Mouse (Mus musculus): Measurements from ENCODE around the gene Dnajb14. TPM values are rescaled to one million over a fixed set of nuclear protein-coding genes. Genes with fewer than 3 reads are reported as not detected.

The Dnajb14 gene
- polyA plus RNA-seq, 1 experiment from 2014 or later = 5.3 TPM

- H3K27ac ChIP-seq = no peak overlapping the region
- H3K4me1 ChIP-seq = peaks cover 19% of the 10 kb centered on the region
- H3K36me3 ChIP-seq (replicated peaks) = peaks cover 22% of the 10 kb centered on the region
- H3K27me3 ChIP-seq (ENCODE audit: poor library complexity, severe bottlenecking) = no peaks in the 10 kb centered on the region
- H3K4me3 ChIP-seq = no peak overlapping the region
- 87% methylated on average over 7 of the region's 7 CpGs for WGBS
- DNase-seq (ENCODE audit: extremely low spot score, low spot score) = no peak
- H3K9me3 ChIP-seq = no peaks in the 10 kb centered on the region; the same call in 1 of the 2 replicates
Observed at GRCm38 (mm10) chr3:137932748-137933147, 65.3 kb downstream of the Dnajb14 start.

GRCm38 (mm10) chr3:137933986-137934385, 66.5 kb downstream of the Dnajb14 start:
- 91% methylated on average over 3 of the region's 3 CpGs for WGBS
- Histone ChIP-seq H3K36me3 (replicated peaks) (peaks cover 12% of the 10 kb centered on the region), H3K9me3 (no peaks in the 10 kb centered on the region; the same call in 1 of the 2 replicates), H3K27ac (no peak overlapping the region), H3K27me3 (ENCODE audit: poor library complexity, severe bottlenecking) (no peaks in the 10 kb centered on the region), H3K4me1 (peaks cover 23% of the 10 kb centered on the region), H3K4me3 (no peak overlapping the region)
- no peak for DNase-seq (ENCODE audit: extremely low spot score, low spot score)

GRCm38 (mm10) chr3:137935570-137936525, 68.4 kb downstream of the Dnajb14 start:
- Histone ChIP-seq H3K9me3 (no peaks in the 10 kb centered on the region; the same call in 1 of the 2 replicates), H3K4me1 (peaks cover 23% of the 10 kb centered on the region), H3K27ac (no peak overlapping the region), H3K4me3 (no peak overlapping the region), H3K27me3 (ENCODE audit: poor library complexity, severe bottlenecking) (no peaks in the 10 kb centered on the region), H3K36me3 (replicated peaks) (peaks cover 6% of the 10 kb centered on the region; the same call in 1 of the 2 replicates)
- no peak for DNase-seq (ENCODE audit: extremely low spot score, low spot score)
- WGBS = 56% methylated on average over 5 of the region's 5 CpGs

GRCm38 (mm10) chr3:137936541-137936940, 69.1 kb downstream of the Dnajb14 start:
- no peak overlapping the region for H3K4me3 ChIP-seq
- WGBS = 43% methylated on average over 6 of the region's 6 CpGs
- no peaks in the 10 kb centered on the region; the same call in 1 of the 2 replicates for H3K9me3 ChIP-seq
- peaks cover 23% of the 10 kb centered on the region for H3K4me1 ChIP-seq
- no peaks in the 10 kb centered on the region for H3K27me3 ChIP-seq (ENCODE audit: poor library complexity, severe bottlenecking)
- no peak for DNase-seq (ENCODE audit: extremely low spot score, low spot score)
- H3K36me3 ChIP-seq (replicated peaks) = peaks cover 2% of the 10 kb centered on the region; the same call in 1 of the 2 replicates
- no peak overlapping the region for H3K27ac ChIP-seq

- 0 out of 2 replicates have a peak overlapping the region, but pooled peaks have one; percentile 22 for H3K27ac ChIP-seq
- no peaks in the 10 kb centered on the region for H3K27me3 ChIP-seq (ENCODE audit: poor library complexity, severe bottlenecking)
- no peaks in the 10 kb centered on the region; the same call in 1 of the 2 replicates for H3K9me3 ChIP-seq
- DNase-seq (ENCODE audit: extremely low spot score, low spot score) = peak; percentile 49
- peaks cover 26% of the 10 kb centered on the region for H3K4me1 ChIP-seq
- WGBS = 40% methylated on average over 6 of the region's 6 CpGs
- H3K36me3 ChIP-seq (replicated peaks) = no peaks in the 10 kb centered on the region
- peak overlapping the region; percentile 26; the same call in 1 of the 2 replicates for H3K4me3 ChIP-seq
Observed at GRCm38 (mm10) chr3:137938608-137939007, 71.1 kb downstream of the Dnajb14 start.

- no peak for DNase-seq (ENCODE audit: extremely low spot score, low spot score)
- WGBS = 82% methylated on average over 4 of the region's 4 CpGs
- no peaks in the 10 kb centered on the region for H3K36me3 ChIP-seq (replicated peaks)
- H3K27me3 ChIP-seq (ENCODE audit: poor library complexity, severe bottlenecking) = no peaks in the 10 kb centered on the region
- no peak overlapping the region for H3K27ac ChIP-seq
- peaks cover 22% of the 10 kb centered on the region for H3K4me1 ChIP-seq
- no peak overlapping the region for H3K4me3 ChIP-seq
- H3K9me3 ChIP-seq = no peaks in the 10 kb centered on the region
Observed at GRCm38 (mm10) chr3:137940757-137941156, 73.3 kb downstream of the Dnajb14 start.

GRCm38 (mm10) chr3:137941555-137941954, 74.1 kb downstream of the Dnajb14 start:
- no peak for DNase-seq (ENCODE audit: extremely low spot score, low spot score)
- H3K36me3 ChIP-seq (replicated peaks) = no peaks in the 10 kb centered on the region

GRCm38 (mm10) chr3:137942098-137942622, 74.7 kb downstream of the Dnajb14 start:
- Histone ChIP-seq H3K9me3 (no peaks in the 10 kb centered on the region), H3K4me3 (no peak overlapping the region), H3K27ac (no peak overlapping the region), H3K27me3 (ENCODE audit: poor library complexity, severe bottlenecking) (no peaks in the 10 kb centered on the region), H3K4me1 (peaks cover 9% of the 10 kb centered on the region), H3K36me3 (replicated peaks) (no peaks in the 10 kb centered on the region)
- no peak for DNase-seq (ENCODE audit: extremely low spot score, low spot score)
- WGBS = 89% methylated on average over 12 of the region's 12 CpGs

More at GRCm38 (mm10) chr3:137941555-137941954, 74.1 kb downstream of the Dnajb14 start:
- Histone ChIP-seq H3K4me3 (no peak overlapping the region), H3K4me1 (peaks cover 14% of the 10 kb centered on the region), H3K27ac (no peak overlapping the region), H3K9me3 (no peaks in the 10 kb centered on the region), H3K27me3 (ENCODE audit: poor library complexity, severe bottlenecking) (no peaks in the 10 kb centered on the region)

- peaks cover 6% of the 10 kb centered on the region for H3K4me1 ChIP-seq
- H3K36me3 ChIP-seq (replicated peaks) = no peaks in the 10 kb centered on the region
- no peak for DNase-seq (ENCODE audit: extremely low spot score, low spot score)
- H3K4me3 ChIP-seq = no peak overlapping the region
- no peaks in the 10 kb centered on the region for H3K9me3 ChIP-seq
- H3K27ac ChIP-seq = no peak overlapping the region
- H3K27me3 ChIP-seq (ENCODE audit: poor library complexity, severe bottlenecking) = no peaks in the 10 kb centered on the region
- 74% methylated on average over 6 of the region's 6 CpGs for WGBS
Observed at GRCm38 (mm10) chr3:137943737-137944154, 76.3 kb downstream of the Dnajb14 start.

GRCm38 (mm10) chr3:137946827-137947226, 79.4 kb downstream of the Dnajb14 start:
- Histone ChIP-seq H3K4me1 (peaks cover 7% of the 10 kb centered on the region), H3K4me3 (no peak overlapping the region)
- WGBS = 91% methylated on average over 3 of the region's 3 CpGs

GRCm38 (mm10) chr3:137947525-137947924, 80.0 kb downstream of the Dnajb14 start:
- 83% methylated on average over 4 of the region's 4 CpGs for WGBS
- Histone ChIP-seq H3K4me1 (peaks cover 14% of the 10 kb centered on the region), H3K36me3 (replicated peaks) (no peaks in the 10 kb centered on the region), H3K27ac (no peak overlapping the region), H3K27me3 (ENCODE audit: poor library complexity, severe bottlenecking) (no peaks in the 10 kb centered on the region), H3K9me3 (no peaks in the 10 kb centered on the region), H3K4me3 (no peak overlapping the region)
- no peak for DNase-seq (ENCODE audit: extremely low spot score, low spot score)

More at GRCm38 (mm10) chr3:137946827-137947226, 79.4 kb downstream of the Dnajb14 start:
- no peak for DNase-seq (ENCODE audit: extremely low spot score, low spot score)
- Histone ChIP-seq H3K9me3 (no peaks in the 10 kb centered on the region), H3K36me3 (replicated peaks) (no peaks in the 10 kb centered on the region), H3K27ac (no peak overlapping the region), H3K27me3 (ENCODE audit: poor library complexity, severe bottlenecking) (no peaks in the 10 kb centered on the region)

- 88% methylated on average over 10 of the region's 10 CpGs for WGBS
- peaks cover 28% of the 10 kb centered on the region for H3K4me1 ChIP-seq
- no peak for DNase-seq (ENCODE audit: extremely low spot score, low spot score)
- H3K9me3 ChIP-seq = no peaks in the 10 kb centered on the region
- no peaks in the 10 kb centered on the region for H3K36me3 ChIP-seq (replicated peaks)
- no peaks in the 10 kb centered on the region for H3K27me3 ChIP-seq (ENCODE audit: poor library complexity, severe bottlenecking)
- H3K27ac ChIP-seq = no peak overlapping the region
- no peak overlapping the region for H3K4me3 ChIP-seq
Observed at GRCm38 (mm10) chr3:137950191-137950885, 82.9 kb downstream of the Dnajb14 start.
